Mouse (Mus musculus) CH12.LX (cell line): ENCODE measurements around the gene Arg1. TPM values are rescaled to one million over a fixed set of nuclear protein-coding genes. Genes with fewer than 3 reads are reported as not detected.

ENCODE experiments used
- DNase-seq: peaks from one replicate; pipeline ENCODE4 v3.0.0-alpha.2; 2013; ENCODE audit errors: extremely low read depth
- H3K27ac ChIP-seq: 2 replicates; pipeline ENCODE4 v1.5.1; 2012; ENCODE audit warnings: low read depth, mild to moderate bottlenecking, control low read depth, moderate library complexity; ENCODE audit not compliant: insufficient read depth
- H3K27me3 ChIP-seq: replicated peaks from 2 replicates; pipeline ENCODE3; 2012; ENCODE audit warnings: inconsistent platforms
- H3K36me3 ChIP-seq, 2 experiments: replicated peaks in 1 of 2; 2 replicates each; pipeline versions ENCODE3 to v1.6.1; 2012; ENCODE audit warnings: inconsistent platforms in 1 of 2, low read length in 1 of 2, mild to moderate bottlenecking in 1 of 2, mixed read lengths in 1 of 2, moderate library complexity in 1 of 2; ENCODE audit not compliant: control insufficient read depth in 1 of 2, insufficient read depth in 1 of 2
- H3K4me1 ChIP-seq, 2 experiments: 2 replicates each; pipeline ENCODE4 v1.6.1; 2012; ENCODE audit warnings: inconsistent platforms in 1 of 2, moderate library complexity in 1 of 2; ENCODE audit not compliant: insufficient read depth in 2 of 2, control insufficient read depth in 1 of 2
- H3K4me2 ChIP-seq: 2 replicates; pipeline ENCODE4 v1.6.1; 2012; ENCODE audit warnings: low read depth, mild to moderate bottlenecking, control low read depth; ENCODE audit not compliant: poor library complexity, insufficient read depth, severe bottlenecking
- H3K4me3 ChIP-seq, 3 experiments: fragments of 150-350 bp in 1 of 3; sonication (generic) in 1 of 3; replicated peaks in 1 of 3; 2 replicates each; pipeline versions ENCODE3 to v1.5.1; 2011 to 2012; ENCODE audit warnings: low read depth in 2 of 3, low read length in 2 of 3, mild to moderate bottlenecking in 2 of 3, moderate library complexity in 2 of 3, control low read depth in 1 of 3, improper control_type of control experiment in 1 of 3, inconsistent platforms in 1 of 3, mixed read lengths in 1 of 3; ENCODE audit not compliant: poor library complexity in 1 of 3
- H3K79me2 ChIP-seq: replicated peaks from 2 replicates; pipeline ENCODE4 v1.6.1; 2012; ENCODE audit warnings: mild to moderate bottlenecking, moderate library complexity; ENCODE audit not compliant: control insufficient read depth, poor library complexity, insufficient read depth, severe bottlenecking; ENCODE audit errors: extremely low read depth
- H3K9ac ChIP-seq: 2 replicates; pipeline ENCODE4 v1.6.1; 2012; ENCODE audit warnings: low read depth, mild to moderate bottlenecking, control low read depth, moderate library complexity; ENCODE audit not compliant: insufficient read depth
- H3K9me3 ChIP-seq: replicated peaks from 2 replicates; pipeline ENCODE3; 2012; ENCODE audit warnings: low read length, inconsistent platforms, mixed read lengths
- CHD1 ChIP-seq: IDR thresholded peaks from 2 replicates; pipeline ENCODE4 v1.6.1; 2012; ENCODE audit warnings: low read depth, low read length, improper control_type of control experiment, inconsistent platforms
- CHD2 ChIP-seq: IDR thresholded peaks from 2 replicates; pipeline ENCODE4 v1.6.1; 2011; ENCODE audit warnings: low read length, improper control_type of control experiment
- ELF1 ChIP-seq: IDR thresholded peaks from 2 replicates; pipeline ENCODE4 v1.6.1; 2014; ENCODE audit warnings: low read depth, mild to moderate bottlenecking, inconsistent platforms, low read length, improper control_type of control experiment
- EP300 ChIP-seq: IDR thresholded peaks from 2 replicates; pipeline ENCODE4 v1.6.1; 2011; ENCODE audit warnings: low read length, improper control_type of control experiment
- ETS1 ChIP-seq: conservative IDR thresholded peaks from 2 replicates; pipeline ENCODE4 v1.6.1; 2012; ENCODE audit warnings: low read depth, mild to moderate bottlenecking, inconsistent platforms, low read length, improper control_type of control experiment, moderate library complexity
- GABPA ChIP-seq: IDR thresholded peaks from 2 replicates; pipeline ENCODE4 v1.6.1; 2012; ENCODE audit warnings: low read depth, low read length, improper control_type of control experiment, inconsistent platforms; ENCODE audit not compliant: insufficient replicate concordance
- JUN ChIP-seq: IDR thresholded peaks from 2 replicates; pipeline ENCODE4 v1.6.1; 2011; ENCODE audit warnings: low read depth, mild to moderate bottlenecking, low read length, improper control_type of control experiment, moderate library complexity; ENCODE audit not compliant: insufficient read depth
- KAT2A ChIP-seq: IDR thresholded peaks from 2 replicates; pipeline ENCODE4 v1.6.1; 2012; ENCODE audit warnings: low read length, improper control_type of control experiment, inconsistent platforms; ENCODE audit not compliant: insufficient replicate concordance
- MAFK ChIP-seq: IDR thresholded peaks from 2 replicates; pipeline ENCODE4 v1.6.1; 2011; ENCODE audit warnings: low read length, improper control_type of control experiment; ENCODE audit not compliant: insufficient replicate concordance
- MAX ChIP-seq: IDR thresholded peaks from 2 replicates; pipeline ENCODE4 v1.6.1; 2011; ENCODE audit warnings: low read length, improper control_type of control experiment
- MAZ ChIP-seq: IDR thresholded peaks from 2 replicates; pipeline ENCODE4 v1.6.1; 2012; ENCODE audit warnings: low read depth, mild to moderate bottlenecking, inconsistent platforms, low read length, improper control_type of control experiment, moderate library complexity
- MXI1 ChIP-seq: IDR thresholded peaks from 2 replicates; pipeline ENCODE4 v1.6.1; 2011; ENCODE audit warnings: mild to moderate bottlenecking, low read depth, low read length, improper control_type of control experiment
- NRF1 ChIP-seq: IDR thresholded peaks from 2 replicates; pipeline ENCODE4 v1.6.1; 2014; ENCODE audit warnings: low read depth, mild to moderate bottlenecking, inconsistent platforms, low read length, improper control_type of control experiment, moderate library complexity
- PAX5 ChIP-seq: IDR thresholded peaks from 2 replicates; pipeline ENCODE4 v1.6.1; 2012; ENCODE audit warnings: low read length, inconsistent platforms, mixed read lengths
- POLR2A ChIP-seq: IDR thresholded peaks from 2 replicates; pipeline ENCODE4 v1.6.1; 2011; ENCODE audit warnings: low read depth, mild to moderate bottlenecking, improper control_type of control experiment, low read length
- POLR2AphosphoS2 ChIP-seq: IDR thresholded peaks from 2 replicates; pipeline ENCODE4 v1.6.1; 2011; ENCODE audit warnings: low read depth, low read length, improper control_type of control experiment
- RAD21 ChIP-seq: IDR thresholded peaks from 2 replicates; pipeline ENCODE4 v1.6.1; 2011; ENCODE audit warnings: low read depth, mild to moderate bottlenecking, low read length, improper control_type of control experiment, moderate library complexity
- RCOR1 ChIP-seq: conservative IDR thresholded peaks from 2 replicates; pipeline ENCODE4 v1.6.1; 2012; ENCODE audit warnings: low read depth, mild to moderate bottlenecking, inconsistent platforms, low read length, improper control_type of control experiment
- SIN3A ChIP-seq: IDR thresholded peaks from 2 replicates; pipeline ENCODE4 v1.6.1; 2012; ENCODE audit warnings: low read length, improper control_type of control experiment, inconsistent platforms
- SMC3 ChIP-seq: IDR thresholded peaks from 2 replicates; pipeline ENCODE4 v1.6.1; 2011; ENCODE audit warnings: low read depth, low read length, improper control_type of control experiment
- TBP ChIP-seq: conservative IDR thresholded peaks from 2 replicates; pipeline ENCODE4 v1.6.1; 2011; ENCODE audit warnings: low read depth, low read length, improper control_type of control experiment
- UBTF ChIP-seq: IDR thresholded peaks from 2 replicates; pipeline ENCODE4 v1.6.1; 2012; ENCODE audit warnings: low read depth, mild to moderate bottlenecking, inconsistent platforms, low read length, improper control_type of control experiment, moderate library complexity
- USF2 ChIP-seq: conservative IDR thresholded peaks from 2 replicates; pipeline ENCODE4 v1.6.1; 2011; ENCODE audit warnings: low read depth, low read length, improper control_type of control experiment
- ZC3H11A ChIP-seq: IDR thresholded peaks from 2 replicates; pipeline ENCODE4 v1.6.1; 2012; ENCODE audit warnings: low read depth, mild to moderate bottlenecking, inconsistent platforms, low read length, improper control_type of control experiment
- ZKSCAN1 ChIP-seq: IDR thresholded peaks from 2 replicates; pipeline ENCODE4 v1.6.1; 2012; ENCODE audit warnings: low read depth, inconsistent platforms, low read length, improper control_type of control experiment, borderline replicate concordance
- ZNF384 ChIP-seq: IDR thresholded peaks from 2 replicates; pipeline ENCODE4 v1.6.1; 2012; ENCODE audit warnings: low read depth, low read length, improper control_type of control experiment, inconsistent platforms
- dilution Hi-C: fragments of 300-500 bp; cut with MboI; formaldehyde crosslinking; loops from 2 replicates; pipeline ENCODE4 v1.14.3; 2020; ENCODE audit warnings: low sequenced_read_pairs; ENCODE audit not compliant: extremely low pct_unique_long_range_greater_than_20kb, extremely low pct_ligation_motif_present
- in situ Hi-C: fragments of 300-500 bp; cut with MboI; formaldehyde crosslinking; loops from 3 replicates; pipeline ENCODE4 v1.14.3; 2019; ENCODE audit warnings: low sequenced_read_pairs, low pct_ligation_motif_present, low pct_unique_long_range_greater_than_20kb, mixed read lengths
- polyA plus RNA-seq: library from polyadenylated mRNA; unstranded; fragments of >175 nt; gene quantifications from 2 replicates; pipeline ENCODE4 v1.2.1, GENCODE M21; 2012; ENCODE audit warnings: low read depth; ENCODE audit not compliant: insufficient read length
- total RNA-seq, 2 experiments: library from RNA; depleted of rRNA; stranded (reverse); fragments of 300-350 nt in 1 of 2; fragments of >200 nt in 1 of 2; gene quantifications; 2 replicates each; pipeline ENCODE4 v1.2.3; 2012 to 2014

Gene Arg1
- total and polyA plus RNA-seq, 3 experiments, result 0.20 to 0.55 (median 0.20) TPM

DNA sequence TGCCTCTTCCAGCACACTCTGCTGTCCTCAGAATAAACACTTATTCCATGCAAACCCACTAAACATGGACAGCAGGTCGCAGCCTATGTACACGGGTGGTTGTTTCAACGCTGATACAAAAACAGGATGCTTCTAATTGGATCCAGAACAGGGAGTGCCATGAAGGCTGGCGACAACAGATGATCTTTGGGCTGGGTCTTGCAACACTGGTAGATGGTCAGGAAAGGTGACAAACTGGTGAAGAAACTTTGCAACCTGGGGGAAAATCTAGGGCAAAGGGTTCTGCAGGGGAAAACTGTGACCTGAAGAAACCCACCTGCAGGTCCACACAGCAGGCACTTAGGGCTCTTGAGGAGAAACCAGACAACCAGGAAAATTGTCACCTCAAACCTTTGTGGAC lies 4.3 kb downstream of the Arg1 start:
- Histone ChIP-seq H3K27ac (no peak overlapping the region), H3K9me3 (no peaks in the 10 kb centered on the region), H3K4me1 (peaks cover 0 to 7% of the 10 kb centered on the region in 2 experiments; a peak in 1 of 4 replicates), H3K4me3 (no peak overlapping the region), H3K9ac (no peak overlapping the region), H3K4me2 (no peak overlapping the region), H3K36me3 (peaks cover 3 to 9% of the 10 kb centered on the region in 2 experiments), H3K79me2 (no peaks in the 10 kb centered on the region), H3K27me3 (no peaks in the 10 kb centered on the region)
- in situ Hi-C loops, result no loop called here
- no peak for DNase-seq
- dilution Hi-C loops, result no loop called here
- TF ChIP-seq CHD1 (no peak), ZNF384 (no peak), ZC3H11A (no peak), MXI1 (no peak), EP300 (no peak), SMC3 (no peak), MAFK (no peak), MAZ (no peak), ETS1 (no peak), KAT2A (no peak), ELF1 (no peak), PAX5 (no peak)

DNA sequence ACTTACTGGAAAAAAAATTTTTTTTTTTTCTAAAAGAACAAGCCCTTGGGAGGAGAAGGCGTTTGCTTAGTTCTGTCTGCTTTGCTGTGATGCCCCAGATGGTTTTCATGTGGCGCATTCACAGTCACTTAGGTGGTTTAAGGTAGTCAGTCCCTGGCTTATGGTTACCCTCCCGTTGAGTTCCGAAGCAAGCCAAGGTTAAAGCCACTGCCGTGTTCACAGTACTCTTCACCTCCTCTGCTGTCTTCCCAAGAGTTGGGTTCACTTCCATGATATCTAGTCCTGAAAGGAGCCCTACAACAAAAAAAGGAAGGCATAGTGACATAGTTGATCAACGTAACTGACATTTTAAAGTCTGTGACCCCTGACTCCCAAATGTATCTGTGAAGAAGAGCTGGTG lies 11.8 kb downstream of the Arg1 start:
- H3K9me3 ChIP-seq, result no peaks in the 10 kb centered on the region
- TF ChIP-seq KAT2A (no peak), SMC3 (no peak), SIN3A (no peak), NRF1 (no peak), POLR2AphosphoS2 (no peak), CHD2 (no peak), RCOR1 (no peak), USF2 (no peak), GABPA (no peak), ZKSCAN1 (no peak), UBTF (no peak), TBP (no peak), ZC3H11A (no peak), POLR2A (no peak), JUN (no peak), ETS1 (no peak), CHD1 (no peak), MAX (no peak), RAD21 (no peak)
- TF ChIP-seq, all 38 proteins: peak for 0
- H3K4me1 ChIP-seq, result no peaks in the 10 kb centered on the region
- H3K27ac ChIP-seq, result no peak overlapping the region
- H3K4me2 ChIP-seq, result no peak overlapping the region
- H3K79me2 ChIP-seq, result no peaks in the 10 kb centered on the region
- no peak overlapping the region for H3K4me3 ChIP-seq
- H3K9ac ChIP-seq, result no peak overlapping the region
- in situ Hi-C loops (no loop called here), dilution Hi-C loops (no loop called here)
- H3K27me3 ChIP-seq, result no peaks in the 10 kb centered on the region
- no peak for DNase-seq
- peaks cover 30 to 72% of the 10 kb centered on the region in 2 experiments for H3K36me3 ChIP-seq
